Comparison of ENCODE assay signal across 23 mouse cellular contexts in genomic region chr13:3544077-3544874, GRCm38 (mm10). TPM values are rescaled to one million over a fixed set of nuclear protein-coding genes. Genes with fewer than 3 reads are reported as not detected.
DNase-seq lines count a peak whose midpoint lies in the region; ATAC-seq lines count a peak whose summit lies in the region.
"Had no signal": no experiment of that assay in that cellular context is flagged by ENCODE, and none has a peak within 500 bp of the region (broad histone marks: within the 10 kb centered on the region; RNA-seq: fewer than 3 reads in every experiment).

No protein-coding gene starts in this region.

- H3K27me3 ChIP-seq in intestine, embryonic 16.5 days (replicated peaks; ENCODE audit: control insufficient read depth, insufficient read depth, low read length): no peaks in the 10 kb centered on the region
- H3K27me3 ChIP-seq in intestine, embryonic 15.5 days (replicated peaks): no peaks in the 10 kb centered on the region
- H3K27me3 ChIP-seq: kidney, embryonic 15.5 days; limb, embryonic 12.5 days; midbrain, embryonic 13.5 days; neural tube, embryonic 13.5 days had no signal

- H3K9ac ChIP-seq in intestine, embryonic 16.5 days (ENCODE audit: low read depth, low read length): no peak overlapping the region
- no peak overlapping the region for H3K9ac ChIP-seq in intestine, embryonic 15.5 days
- H3K9ac ChIP-seq: kidney, embryonic 15.5 days; limb, embryonic 12.5 days; midbrain, embryonic 13.5 days; neural tube, embryonic 13.5 days had no signal

- no peak overlapping the region for H3K4me2 ChIP-seq in intestine, embryonic 16.5 days (ENCODE audit: low read depth, low read length)
- no peak overlapping the region for H3K4me2 ChIP-seq in intestine, embryonic 15.5 days (replicated peaks)
- H3K4me2 ChIP-seq: kidney, embryonic 15.5 days; limb, embryonic 12.5 days; midbrain, embryonic 13.5 days; neural tube, embryonic 13.5 days had no signal

- H3K9me3 ChIP-seq in intestine, embryonic 16.5 days (ENCODE audit: control insufficient read depth, low read length): no peaks in the 10 kb centered on the region
- H3K9me3 ChIP-seq in intestine, embryonic 15.5 days: no peaks in the 10 kb centered on the region
- H3K9me3 ChIP-seq: kidney, embryonic 15.5 days; limb, embryonic 12.5 days; midbrain, embryonic 13.5 days; neural tube, embryonic 13.5 days had no signal

- H3K36me3 ChIP-seq in intestine, embryonic 16.5 days (ENCODE audit: control insufficient read depth, insufficient read depth, low read length): 0 out of 2 replicates have a peak, but pooled peaks cover 8% of the 10 kb centered on the region
- H3K36me3 ChIP-seq in intestine, embryonic 15.5 days: peaks cover 6% of the 10 kb centered on the region; the same call in 1 of the 2 replicates

- WGBS in intestine, embryonic 16.5 days: 89% methylated on average over 4 of the region's 4 CpGs
- WGBS in intestine, embryonic 15.5 days: 87% methylated on average over 4 of the region's 4 CpGs

- peaks cover 25% of the 10 kb centered on the region for H3K4me1 ChIP-seq in intestine, embryonic 16.5 days (ENCODE audit: control insufficient read depth, insufficient read depth, low read length)
- peaks cover 6% of the 10 kb centered on the region; the same call in 1 of the 2 replicates for H3K4me1 ChIP-seq in intestine, embryonic 15.5 days (replicated peaks)

- ATAC-seq in cerebellum, adult (ENCODE audit: insufficient number of reproducible peaks, low FRiP score, low TSS enrichment): no peak
- ATAC-seq in intestine, embryonic 16.5 days: 0 out of 2 replicates have a peak, but pooled peaks have one; percentile 1
- no peak for ATAC-seq in intestine, embryonic 15.5 days
- peak; percentile 36; the same call in 1 of the 2 replicates for ATAC-seq in megakaryocyte progenitor cell, adult 5-6 weeks (replicated peaks; ENCODE audit: poor library complexity)
- ATAC-seq: activated CD4-positive, CD25-positive, alpha-beta regulatory T cell, adult 4 months; CD4-positive, CD25-positive, alpha-beta regulatory T cell, adult 4 months; forebrain, embryonic 16.5 days; inflammation-experienced regulatory T-cells, adult 6 months; midbrain, embryonic 13.5 days had no signal

- DNase-seq in cerebellum, adult 11-12 months: peak; percentile 39
- DNase-seq in cerebellum, adult 9-11 months: peak; percentile 53
- no peak for DNase-seq in frontal cortex, postnatal 14 days (ENCODE audit: low spot score in 2 of 2)
- DNase-seq in layer of hippocampus, postnatal 25 days (ENCODE audit: extremely low spot score in 1 of 2, low spot score in 1 of 2): no peak
- DNase-seq: adrenal gland, postnatal 10 days; embryo, embryonic 11 days; kidney, postnatal 4 days; lung, adult 18-20 months; right cerebral cortex, postnatal 14 days; spleen, adult 18-20 months; thymus, postnatal 4 days had no signal

- H3K4me3 ChIP-seq in intestine, embryonic 16.5 days (ENCODE audit: low read length): no peak overlapping the region
- H3K4me3 ChIP-seq in intestine, embryonic 15.5 days (replicated peaks): no peak overlapping the region
- H3K4me3 ChIP-seq: kidney, embryonic 15.5 days; limb, embryonic 12.5 days; midbrain, embryonic 13.5 days; neural tube, embryonic 13.5 days had no signal

- H3K27ac ChIP-seq in intestine, embryonic 16.5 days (ENCODE audit: low read length): no peak overlapping the region
- no peak overlapping the region for H3K27ac ChIP-seq in intestine, embryonic 15.5 days
- H3K27ac ChIP-seq: kidney, embryonic 15.5 days; limb, embryonic 12.5 days; midbrain, embryonic 13.5 days; neural tube, embryonic 13.5 days had no signal

RNA-seq across cellular contexts. Expression of gene Gdi2, which starts 6.4 kb away (rescaled TPM):
- polyA plus RNA-seq in intestine, embryonic 16.5 days (2015; fragmentation: Nextera tagmentation; extraction: Ambion mirVana): 446 and 447 TPM in 2 replicates
- polyA plus RNA-seq in intestine, embryonic 15.5 days (2015; fragmentation: Nextera tagmentation; extraction: Ambion mirVana): 427 and 443 TPM in 2 replicates
- 612 and 668 TPM in 2 replicates for total RNA-seq in megakaryocyte progenitor cell, adult 5-6 weeks (2015)
- total RNA-seq in megakaryocyte progenitor cell, adult 5-6 weeks (2017): 469 and 501 TPM in 2 replicates
- 100 to 1,000 TPM; 268 to 276 TPM for total RNA-seq in layer of hippocampus, postnatal 25 days (2021)

Comparison
In these comparisons a context has a peak if more than half of its experiments do, and no peak if none do; other contexts are left out.
1. ATAC-seq: peak in intestine, embryonic 16.5 days (single experiment) and megakaryocyte progenitor cell, adult 5-6 weeks (single experiment); none in cerebellum, adult (single experiment) and intestine, embryonic 15.5 days (single experiment).
2. DNase-seq: peak in cerebellum, adult 11-12 months (single experiment) and cerebellum, adult 9-11 months (single experiment); none in frontal cortex, postnatal 14 days (0 of 2) and layer of hippocampus, postnatal 25 days (0 of 2).